ENCODE assay signal across 26 mouse cellular contexts in genomic region chr9:25574186-25574585, GRCm38 (mm10).
A peak's percentile ranks its signal among the peaks of the same experiment; 100 is the strongest.
DNase-seq lines count a peak whose midpoint lies in the region; ATAC-seq and TF ChIP-seq lines count a peak whose summit lies in the region.
"Had no signal": no experiment of that assay in that cellular context is flagged by ENCODE, and none has a peak within 500 bp of the region (broad histone marks: within the 10 kb centered on the region; RNA-seq: fewer than 3 reads in every experiment).

No protein-coding gene starts in this region.

- TF ChIP-seq EP300 in heart, postnatal 0 days (IDR thresholded peaks at IDR 0.05; ENCODE audit: low read depth), result no peak

- peaks cover 42% of the 10 kb centered on the region for H3K4me1 ChIP-seq in heart, postnatal 0 days (ENCODE audit: control insufficient read depth, insufficient read depth)
- peaks cover 46% of the 10 kb centered on the region for H3K4me1 ChIP-seq in heart, embryonic 12.5 days (replicated peaks)
- H3K4me1 ChIP-seq in embryonic facial prominence, embryonic 13.5 days, result peaks cover 37% of the 10 kb centered on the region
- peaks cover 27% of the 10 kb centered on the region for H3K4me1 ChIP-seq in limb, embryonic 13.5 days
- 0 out of 2 replicates have a peak, but pooled peaks cover 5% of the 10 kb centered on the region for H3K4me1 ChIP-seq in hindbrain, embryonic 14.5 days (replicated peaks; ENCODE audit: control insufficient read depth, insufficient read depth, low read length)
- H3K4me1 ChIP-seq: hindbrain, embryonic 12.5 days had no signal

- no peaks in the 10 kb centered on the region for H3K27me3 ChIP-seq in heart, postnatal 0 days (ENCODE audit: control insufficient read depth, insufficient read depth, low read length)
- no peaks in the 10 kb centered on the region for H3K27me3 ChIP-seq in heart, embryonic 12.5 days (replicated peaks)
- H3K27me3 ChIP-seq in embryonic facial prominence, embryonic 13.5 days, result no peaks in the 10 kb centered on the region
- H3K27me3 ChIP-seq in limb, embryonic 13.5 days, result no peaks in the 10 kb centered on the region
- no peaks in the 10 kb centered on the region for H3K27me3 ChIP-seq in hindbrain, embryonic 14.5 days (ENCODE audit: control insufficient read depth, insufficient read depth, low read length)
- H3K27me3 ChIP-seq: CH12.LX; hindbrain, embryonic 12.5 days; lung, embryonic 15.5 days; neural tube, embryonic 13.5 days; Patski had no signal

- DNase-seq in embryo, embryonic 10.5 days (ENCODE audit: low spot score), result peak; percentile 36
- DNase-seq in embryo, embryonic 9.5 days (ENCODE audit: extremely low spot score), result no peak
- DNase-seq in heart, postnatal 0 days (ENCODE audit: low spot score), result no peak
- no peak for DNase-seq in thymus, postnatal 10 days (ENCODE audit: low spot score in 2 of 2)
- DNase-seq in hindbrain, embryonic 14.5 days (ENCODE audit: low spot score), result no peak
- DNase-seq: B cell, adult 2 months; cerebellum, adult 2 months; kidney, adult 11 months; kidney, postnatal 10 days; left cerebral cortex, postnatal 4 days; lung, postnatal 4 days; retina, postnatal 1 day; right cerebral cortex, postnatal 25 days; spleen, adult 18-20 months had no signal

- ATAC-seq in heart, postnatal 0 days (ENCODE audit: insufficient read depth, low read depth), result no peak
- ATAC-seq in heart, embryonic 12.5 days (ENCODE audit: insufficient number of reproducible peaks, low FRiP score), result no peak
- no peak for ATAC-seq in embryonic facial prominence, embryonic 13.5 days (ENCODE audit: insufficient number of reproducible peaks, insufficient read depth, low FRiP score, low TSS enrichment, low read depth)
- ATAC-seq in limb, embryonic 13.5 days (ENCODE audit: low FRiP score, low read depth), result peak; percentile 37; the same call in 1 of the 2 replicates
- no peak for ATAC-seq in hindbrain, embryonic 14.5 days (ENCODE audit: low FRiP score)
- ATAC-seq: midbrain, embryonic 16.5 days; Patski had no signal

- H3K9ac ChIP-seq in heart, postnatal 0 days (replicated peaks; ENCODE audit: low read depth, low read length), result no peak overlapping the region
- H3K9ac ChIP-seq in heart, embryonic 12.5 days, result no peak overlapping the region
- H3K9ac ChIP-seq in embryonic facial prominence, embryonic 13.5 days, result no peak overlapping the region
- H3K9ac ChIP-seq in limb, embryonic 13.5 days, result no peak overlapping the region
- no peak overlapping the region for H3K9ac ChIP-seq in hindbrain, embryonic 14.5 days
- H3K9ac ChIP-seq: hindbrain, embryonic 12.5 days; liver, embryonic 14.5 days; lung, embryonic 15.5 days; neural tube, embryonic 13.5 days had no signal

- no peak overlapping the region for H3K4me2 ChIP-seq in heart, postnatal 0 days (ENCODE audit: low read depth, low read length)
- H3K4me2 ChIP-seq in heart, embryonic 12.5 days, result no peak overlapping the region
- H3K4me2 ChIP-seq in embryonic facial prominence, embryonic 13.5 days, result no peak overlapping the region
- H3K4me2 ChIP-seq in limb, embryonic 13.5 days (replicated peaks), result 0 out of 2 replicates have a peak overlapping the region, but pooled peaks have one; percentile 12
- no peak overlapping the region for H3K4me2 ChIP-seq in hindbrain, embryonic 14.5 days (replicated peaks)
- H3K4me2 ChIP-seq: hindbrain, embryonic 12.5 days; lung, embryonic 15.5 days; neural tube, embryonic 13.5 days had no signal

- TF ChIP-seq CTCF in heart, postnatal 0 days (IDR thresholded peaks at IDR 0.05; ENCODE audit: low read depth), result no peak

- H3K36me3 ChIP-seq in heart, postnatal 0 days (replicated peaks; ENCODE audit: control insufficient read depth, insufficient read depth, low read length), result no peaks in the 10 kb centered on the region
- H3K36me3 ChIP-seq in heart, embryonic 12.5 days, result no peaks in the 10 kb centered on the region
- H3K36me3 ChIP-seq in embryonic facial prominence, embryonic 13.5 days, result no peaks in the 10 kb centered on the region
- no peaks in the 10 kb centered on the region for H3K36me3 ChIP-seq in limb, embryonic 13.5 days
- no peaks in the 10 kb centered on the region for H3K36me3 ChIP-seq in hindbrain, embryonic 14.5 days (replicated peaks; ENCODE audit: control insufficient read depth, insufficient read depth)
- H3K36me3 ChIP-seq: G1E; hindbrain, embryonic 12.5 days; lung, embryonic 15.5 days; neural tube, embryonic 13.5 days had no signal

- WGBS in heart, postnatal 0 days, result 70% methylated on average over 4 of the region's 4 CpGs
- WGBS in heart, embryonic 12.5 days, result 83% methylated on average over 4 of the region's 4 CpGs
- WGBS in embryonic facial prominence, embryonic 13.5 days, result 26% methylated on average over 4 of the region's 4 CpGs
- 22% methylated on average over 4 of the region's 4 CpGs for WGBS in limb, embryonic 13.5 days
- WGBS in hindbrain, embryonic 14.5 days, result 82% methylated on average over 4 of the region's 4 CpGs

- peak overlapping the region; percentile 51 for H3K27ac ChIP-seq in heart, postnatal 0 days (ENCODE audit: low read depth)
- no peak overlapping the region for H3K27ac ChIP-seq in heart, embryonic 12.5 days (ENCODE audit: poor library complexity, severe bottlenecking)
- H3K27ac ChIP-seq in embryonic facial prominence, embryonic 13.5 days, result peak overlapping the region; percentile 11; the same call in 1 of the 2 replicates
- peak overlapping the region; percentile 61; the same call in 1 of the 2 replicates for H3K27ac ChIP-seq in limb, embryonic 13.5 days
- no peak overlapping the region for H3K27ac ChIP-seq in hindbrain, embryonic 14.5 days
- H3K27ac ChIP-seq: hindbrain, embryonic 12.5 days; liver, embryonic 14.5 days; lung, embryonic 15.5 days; neural tube, embryonic 13.5 days had no signal

- H3K4me3 ChIP-seq in heart, postnatal 0 days (ENCODE audit: low read depth, low read length), result no peak overlapping the region
- H3K4me3 ChIP-seq in heart, embryonic 12.5 days, result no peak overlapping the region
- H3K4me3 ChIP-seq in embryonic facial prominence, embryonic 13.5 days, result no peak overlapping the region
- no peak overlapping the region for H3K4me3 ChIP-seq in limb, embryonic 13.5 days
- H3K4me3 ChIP-seq in hindbrain, embryonic 14.5 days (replicated peaks; ENCODE audit: low read length), result no peak overlapping the region
- H3K4me3 ChIP-seq: hindbrain, embryonic 12.5 days; lung, embryonic 15.5 days; myocyte; neural tube, embryonic 13.5 days had no signal

- H3K9me3 ChIP-seq in heart, postnatal 0 days (replicated peaks; ENCODE audit: control insufficient read depth, low read length), result no peaks in the 10 kb centered on the region
- no peaks in the 10 kb centered on the region for H3K9me3 ChIP-seq in heart, embryonic 12.5 days (replicated peaks)
- H3K9me3 ChIP-seq in embryonic facial prominence, embryonic 13.5 days, result no peaks in the 10 kb centered on the region
- no peaks in the 10 kb centered on the region for H3K9me3 ChIP-seq in limb, embryonic 13.5 days
- no peaks in the 10 kb centered on the region for H3K9me3 ChIP-seq in hindbrain, embryonic 14.5 days (ENCODE audit: control insufficient read depth, low read length)
- H3K9me3 ChIP-seq: G1E; hindbrain, embryonic 12.5 days; lung, embryonic 15.5 days; neural tube, embryonic 13.5 days had no signal

Comparison
In these comparisons a context has a peak if more than half of its experiments do, and no peak if none do; other contexts are left out.
1. H3K27ac ChIP-seq: peak in heart, postnatal 0 days (single experiment), embryonic facial prominence, embryonic 13.5 days (single experiment) and limb, embryonic 13.5 days (single experiment); none in heart, embryonic 12.5 days (single experiment) and hindbrain, embryonic 14.5 days (single experiment).